Mouse (Mus musculus): ENCODE measurements around the gene Micu2.

- TF ChIP-seq CTCF (IDR thresholded peaks at IDR 0.05) (no peak), POLR2A (IDR thresholded peaks at IDR 0.05; ENCODE audit: insufficient read depth, low read depth, low read length) (0 out of 2 replicates have a peak, but pooled peaks have one; percentile 28)
Measured at GRCm38 (mm10) chr14:57921428-57922131, 77.5 kb downstream of the Micu2 start.
